Comparison of ENCODE assay signal across 16 mouse cellular contexts in genomic region chr19:4068242-4068641, GRCm38 (mm10). TPM values are rescaled to one million over a fixed set of nuclear protein-coding genes. Genes with fewer than 3 reads are reported as not detected.
"Had no signal": no experiment of that assay in that cellular context is flagged by ENCODE, and none has a peak within 500 bp of the region (broad histone marks: within the 10 kb centered on the region; RNA-seq: fewer than 3 reads in every experiment).

No protein-coding gene starts in this region.

RNA-seq across cellular contexts. Expression of gene Gstp3, which starts 8.9 kb away (rescaled TPM):
- polyA plus RNA-seq: forebrain, embryonic 15.5 days; forebrain, postnatal 0 days; heart, embryonic 10.5 days; heart, embryonic 14.5 days; hindbrain, embryonic 10.5 days; hindbrain, embryonic 12.5 days; hindbrain, embryonic 14.5 days; hindbrain, embryonic 16.5 days; limb, embryonic 10.5 days; limb, embryonic 12.5 days had no signal

RNA-seq across cellular contexts. Expression of gene Cabp2, which starts 13.1 kb away (rescaled TPM):
- polyA plus RNA-seq: forebrain, embryonic 15.5 days; forebrain, postnatal 0 days; gonadal fat pad, adult 2 months; heart, embryonic 10.5 days; heart, embryonic 12.5 days; heart, embryonic 14.5 days; heart, embryonic 16.5 days; hindbrain, embryonic 10.5 days; hindbrain, embryonic 12.5 days; hindbrain, embryonic 14.5 days; hindbrain, embryonic 16.5 days; inflammation-experienced regulatory T-cells, adult 6 months; kidney, embryonic 14.5 days; limb, embryonic 10.5 days; limb, embryonic 12.5 days; limb, embryonic 14.5 days had no signal
